Mouse (Mus musculus) heart, adult 2 months (tissue): Measurements from ENCODE around the gene Itgb5.

Experiments used
- CTCF ChIP-seq: fragments of 200-600 bp; IDR thresholded peaks from 2 replicates; pipeline ENCODE4 v1.8.1; 2022; ENCODE audit warnings: antibody characterized with exemption, mild to moderate bottlenecking, moderate library complexity
- EP300 ChIP-seq: fragments of 200-500 bp; IDR thresholded peaks from 2 replicates; pipeline ENCODE4 v1.6.1; 2011; ENCODE audit warnings: low read depth, low read length, control low read depth; ENCODE audit not compliant: insufficient read depth
- POLR2A ChIP-seq: fragments of 200-500 bp; IDR thresholded peaks from 2 replicates; pipeline ENCODE4 v1.6.1; 2011; ENCODE audit warnings: mild to moderate bottlenecking, low read depth, low read length, control low read depth; ENCODE audit not compliant: insufficient read depth

DNA sequence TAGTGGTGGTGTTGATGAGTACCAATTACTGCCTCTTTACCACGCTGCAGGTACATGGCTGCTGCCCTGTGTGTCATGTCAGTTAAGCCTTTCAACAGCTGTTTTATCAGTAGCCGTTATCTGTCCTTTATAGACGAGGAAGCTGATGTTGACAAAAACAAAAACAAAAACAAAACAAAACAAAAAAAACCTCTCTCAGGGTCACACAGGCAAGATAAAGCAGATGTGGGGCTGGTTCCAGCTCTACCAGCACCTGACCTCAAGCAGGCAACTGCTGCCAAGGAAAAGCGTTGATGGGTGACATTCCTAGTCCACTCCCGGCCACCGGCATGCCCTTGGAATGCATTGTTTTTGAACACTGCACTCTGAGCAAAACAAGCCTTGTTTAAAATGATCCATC lies 63.1 kb downstream of the Itgb5 start:
- TF ChIP-seq CTCF (no peak), POLR2A (no peak), EP300 (0 out of 2 replicates have a peak, but pooled peaks have one; percentile 75)
